Mouse (Mus musculus): Measurements from ENCODE around the gene Cyp4f13. TPM values are rescaled to one million over a fixed set of nuclear protein-coding genes. Genes with fewer than 3 reads are reported as not detected.

Cyp4f13 gene
- 4.3 and 7.0 TPM in 2 replicates for polyA plus RNA-seq (2016; fragmentation: Nextera tagmentation; extraction: Ambion mirVana)

DNA sequence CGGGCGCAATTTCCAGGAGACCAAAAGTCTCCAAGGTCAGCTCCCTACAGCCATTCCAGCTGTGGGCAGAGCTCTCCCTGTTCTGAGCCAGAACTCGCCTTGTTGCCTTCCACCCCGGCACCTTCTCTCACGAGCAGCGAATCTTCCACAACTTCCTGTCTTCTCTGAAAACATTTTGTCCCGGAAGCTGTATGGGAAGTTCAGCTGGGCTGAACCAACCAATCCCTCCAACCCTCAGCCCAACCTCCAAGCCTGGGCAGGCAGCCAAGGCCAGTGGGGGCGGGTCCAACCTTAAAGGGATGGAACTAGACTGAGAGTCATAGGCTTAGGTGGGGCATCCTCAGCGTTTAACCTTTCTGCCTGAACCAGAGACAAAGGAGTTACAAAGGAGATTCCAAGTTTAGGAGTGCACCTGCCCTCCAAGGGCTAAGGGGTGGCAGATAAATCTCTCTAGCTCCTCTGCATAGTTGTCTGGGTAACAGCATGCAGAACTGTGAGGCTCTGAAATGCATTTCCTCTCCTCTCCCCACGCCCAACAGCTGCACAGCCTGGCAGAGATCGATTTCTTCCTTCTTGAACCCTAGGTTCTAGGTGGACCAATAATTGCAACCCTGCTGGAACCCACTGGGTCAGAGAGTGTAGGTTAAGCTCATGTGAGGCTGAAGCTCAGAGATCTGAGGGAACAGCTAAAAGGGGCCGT, at the start of gene Cyp4f13:
Cyp4f13 (minus strand) TSS at position 188 of the 700 bp plus-strand sequence.
- 45% methylated on average over 12 of the region's 12 CpGs for WGBS
- H3K9me3 ChIP-seq = no peaks in the 10 kb centered on the region
- ATAC-seq (ENCODE audit: low FRiP score) = peak; percentile 65; the same call in 1 of the 2 replicates
- no peak within 1 kb of the TSS for H3K27ac ChIP-seq
- H3K4me3 ChIP-seq (replicated peaks) = peak within 1 kb of the TSS; percentile 40
- peak within 1 kb of the TSS; percentile 21; the same call in 1 of the 2 replicates for H3K9ac ChIP-seq
- peaks cover 5% of the 10 kb centered on the region; the same call in 1 of the 2 replicates for H3K4me1 ChIP-seq
- H3K36me3 ChIP-seq (replicated peaks) = no peaks in the 10 kb centered on the region
- H3K27me3 ChIP-seq = no peaks in the 10 kb centered on the region
- peak within 1 kb of the TSS; percentile 49 for H3K4me2 ChIP-seq

DNA sequence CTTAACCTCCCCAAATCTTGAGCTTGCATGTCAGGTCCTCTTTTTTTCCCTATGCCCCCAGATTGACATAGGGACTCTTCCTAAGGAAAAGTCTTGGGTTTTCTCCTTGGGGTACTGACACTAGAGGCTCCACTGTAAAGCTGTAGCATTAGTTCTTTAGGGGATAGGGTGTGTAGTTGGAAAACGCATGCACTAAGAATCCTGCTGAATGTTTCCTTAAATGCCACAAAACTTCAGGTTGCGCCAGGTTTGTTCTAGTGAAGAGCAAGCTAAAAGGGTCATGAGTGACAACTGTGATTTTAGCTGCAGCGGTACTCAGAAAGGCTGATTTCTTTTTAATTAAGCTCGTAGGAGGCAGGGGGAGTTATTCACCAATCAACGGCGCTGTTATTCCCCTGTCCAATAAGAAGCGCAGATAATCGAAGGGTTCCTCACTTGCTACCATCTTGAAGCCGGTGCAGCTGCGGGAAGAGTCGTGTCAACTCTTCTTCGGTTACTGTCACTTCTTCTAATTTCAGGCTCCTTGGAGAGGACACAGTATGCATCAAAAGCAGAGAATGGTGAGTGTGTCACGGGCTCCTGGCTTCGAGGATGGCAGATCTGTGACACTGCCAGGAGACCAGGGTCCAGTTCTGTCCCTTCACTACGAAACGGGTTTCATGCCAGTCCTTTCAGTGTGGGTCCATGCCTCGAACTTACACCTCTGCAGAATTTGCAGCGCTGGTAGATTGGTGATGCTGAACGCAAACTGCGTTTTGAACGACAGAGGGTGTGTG, 45.7 kb upstream of the Cyp4f13 start, which contains the start of gene Zfp952:
Zfp952 (plus strand) TSS at position 431 of the 776 bp plus-strand sequence.
- Histone ChIP-seq H3K4me2 (peak within 1 kb of the TSS; percentile 78), H3K27ac (peak within 1 kb of the TSS; percentile 78), H3K4me1 (peaks cover 12% of the 10 kb centered on the region), H3K9ac (peak within 1 kb of the TSS; percentile 72), H3K9me3 (no peaks in the 10 kb centered on the region), H3K36me3 (replicated peaks) (peaks cover 19% of the 10 kb centered on the region), H3K4me3 (replicated peaks) (peak within 1 kb of the TSS; percentile 60), H3K27me3 (no peaks in the 10 kb centered on the region)
- peak; percentile 97 for ATAC-seq (ENCODE audit: low FRiP score)
- under 1% methylated on average over 21 of the region's 21 CpGs for WGBS

DNA sequence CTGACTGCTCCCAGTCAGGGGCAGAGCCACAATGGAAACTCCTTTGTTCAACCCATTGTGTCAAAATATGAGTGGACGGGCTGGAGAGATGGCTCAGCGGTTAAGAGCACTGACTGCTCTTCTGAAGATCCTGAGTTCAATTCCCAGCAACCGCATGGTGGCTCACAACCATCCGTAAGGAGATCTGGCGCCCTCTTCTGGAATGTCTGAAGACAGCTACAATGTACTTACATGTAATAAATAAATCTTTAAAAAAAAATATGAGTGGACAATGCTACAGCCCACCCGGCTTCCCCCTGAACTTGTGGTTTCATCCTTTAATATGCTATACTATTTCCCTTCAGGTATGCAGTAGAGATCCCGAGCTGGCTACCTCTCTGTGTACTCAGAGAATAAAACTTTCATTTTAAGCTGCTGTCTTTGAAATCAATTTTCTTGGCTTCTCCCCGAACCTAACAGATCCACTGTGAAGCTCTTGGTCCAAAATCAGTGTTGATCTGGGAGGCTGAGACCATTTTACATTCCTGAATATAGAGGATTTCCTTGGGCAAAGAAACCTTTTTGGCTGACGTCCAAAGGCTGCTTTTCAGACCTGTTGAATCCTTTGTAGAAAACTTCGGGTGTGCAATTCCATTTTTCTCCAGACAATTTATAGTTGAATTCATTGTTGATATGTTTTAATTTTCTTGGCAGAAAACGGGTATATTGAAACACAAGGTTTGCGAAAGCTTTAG, 44.9 kb upstream of the Cyp4f13 start:
- peaks cover 19% of the 10 kb centered on the region for H3K36me3 ChIP-seq (replicated peaks)
- no peak for ATAC-seq (ENCODE audit: low FRiP score)

DNA sequence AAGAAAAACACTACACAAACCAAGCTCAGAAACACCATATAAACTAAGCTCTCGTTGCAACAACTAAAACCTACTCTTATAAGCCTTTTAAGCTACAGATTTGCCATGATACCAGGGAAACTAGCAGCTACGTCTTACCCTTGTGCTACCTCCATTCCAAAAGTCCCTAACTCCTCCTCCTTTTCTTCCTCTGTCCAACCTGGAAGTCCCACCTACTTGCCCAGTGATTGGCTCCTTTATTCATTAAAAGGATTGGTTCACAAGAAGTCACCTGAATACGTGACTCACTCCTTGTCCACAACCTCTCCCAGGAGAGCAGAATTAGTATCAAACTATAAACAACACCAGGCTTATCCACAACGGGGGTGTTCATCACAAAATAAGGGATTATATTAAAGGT, 39.1 kb upstream of the Cyp4f13 start:
- Histone ChIP-seq H3K9me3 (no peaks in the 10 kb centered on the region), H3K4me3 (replicated peaks) (no peak overlapping the region), H3K36me3 (replicated peaks) (no peaks in the 10 kb centered on the region), H3K9ac (no peak overlapping the region), H3K4me2 (no peak overlapping the region), H3K27ac (no peak overlapping the region), H3K4me1 (no peaks in the 10 kb centered on the region), H3K27me3 (no peaks in the 10 kb centered on the region)
- 76% methylated on average over 4 of the region's 4 CpGs for WGBS
- ATAC-seq (ENCODE audit: low FRiP score) = no peak

More for the DNA sequence above, 44.9 kb upstream of the Cyp4f13 start:
- Histone ChIP-seq H3K9me3 (no peaks in the 10 kb centered on the region), H3K4me2 (peak overlapping the region; percentile 78), H3K4me3 (replicated peaks) (peak overlapping the region; percentile 60), H3K9ac (peak overlapping the region; percentile 72; the same call in 1 of the 2 replicates), H3K27ac (0 out of 2 replicates have a peak overlapping the region, but pooled peaks have one; percentile 36), H3K27me3 (no peaks in the 10 kb centered on the region), H3K4me1 (peaks cover 12% of the 10 kb centered on the region)
- WGBS = 68% methylated on average over 12 of the region's 12 CpGs

- Histone ChIP-seq H3K9ac (no peak overlapping the region), H3K27me3 (no peaks in the 10 kb centered on the region), H3K36me3 (replicated peaks) (peaks cover 42% of the 10 kb centered on the region), H3K27ac (no peak overlapping the region), H3K4me3 (replicated peaks) (no peak overlapping the region), H3K4me2 (no peak overlapping the region), H3K9me3 (no peaks in the 10 kb centered on the region), H3K4me1 (no peaks in the 10 kb centered on the region)
- WGBS = 93% methylated on average over 4 of the region's 4 CpGs
- no peak for ATAC-seq (ENCODE audit: low FRiP score)
These were observed 34.2 kb upstream of the Cyp4f13 start for GRCm38 (mm10) chr17:32981361-32981760.

GRCm38 (mm10) chr17:32965623-32966290, 18.6 kb upstream of the Cyp4f13 start, which contains the start of gene Zfp472:
Gene Zfp472, plus strand, starts transcription at chr17:32965814.
- peak within 1 kb of the TSS; percentile 70 for H3K9ac ChIP-seq
- H3K4me1 ChIP-seq = peaks cover 17% of the 10 kb centered on the region
- peak within 1 kb of the TSS; percentile 86 for H3K27ac ChIP-seq
- WGBS = 0% methylated on average over 33 of the region's 33 CpGs
- no peaks in the 10 kb centered on the region for H3K36me3 ChIP-seq (replicated peaks)
- peak; percentile 100 for ATAC-seq (ENCODE audit: low FRiP score)
- peaks cover 3% of the 10 kb centered on the region; the same call in 1 of the 2 replicates for H3K27me3 ChIP-seq
- H3K4me3 ChIP-seq (replicated peaks) = peak within 1 kb of the TSS; percentile 80
- peak within 1 kb of the TSS; percentile 82 for H3K4me2 ChIP-seq
- H3K9me3 ChIP-seq = no peaks in the 10 kb centered on the region

DNA sequence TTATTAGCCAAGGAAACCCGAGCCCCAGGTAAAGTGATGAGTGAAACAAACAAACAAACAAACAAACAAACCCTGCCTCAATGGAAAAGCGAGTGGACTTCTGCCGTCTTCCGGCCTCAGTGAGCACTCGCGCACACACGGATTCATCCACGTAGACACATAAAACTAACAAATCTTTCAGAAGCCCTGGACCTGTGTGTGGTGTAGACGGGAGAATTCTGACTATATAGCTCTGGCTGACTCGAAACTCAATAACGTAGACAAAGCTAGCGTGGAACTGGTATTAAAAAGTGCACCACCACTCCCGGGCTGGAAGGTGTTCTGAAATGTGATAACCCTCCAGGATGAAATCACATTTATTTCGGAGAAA, 18.0 kb upstream of the Cyp4f13 start:
- Histone ChIP-seq H3K9me3 (no peaks in the 10 kb centered on the region), H3K4me1 (peaks cover 17% of the 10 kb centered on the region), H3K36me3 (replicated peaks) (no peaks in the 10 kb centered on the region), H3K9ac (peak overlapping the region; percentile 70), H3K4me3 (replicated peaks) (peak overlapping the region; percentile 80), H3K27ac (0 out of 2 replicates have a peak overlapping the region, but pooled peaks have one; percentile 19), H3K4me2 (peak overlapping the region; percentile 82), H3K27me3 (peaks cover 3% of the 10 kb centered on the region; the same call in 1 of the 2 replicates)
- under 1% methylated on average over 14 of the region's 14 CpGs for WGBS
- ATAC-seq (ENCODE audit: low FRiP score) = peak; percentile 62

DNA sequence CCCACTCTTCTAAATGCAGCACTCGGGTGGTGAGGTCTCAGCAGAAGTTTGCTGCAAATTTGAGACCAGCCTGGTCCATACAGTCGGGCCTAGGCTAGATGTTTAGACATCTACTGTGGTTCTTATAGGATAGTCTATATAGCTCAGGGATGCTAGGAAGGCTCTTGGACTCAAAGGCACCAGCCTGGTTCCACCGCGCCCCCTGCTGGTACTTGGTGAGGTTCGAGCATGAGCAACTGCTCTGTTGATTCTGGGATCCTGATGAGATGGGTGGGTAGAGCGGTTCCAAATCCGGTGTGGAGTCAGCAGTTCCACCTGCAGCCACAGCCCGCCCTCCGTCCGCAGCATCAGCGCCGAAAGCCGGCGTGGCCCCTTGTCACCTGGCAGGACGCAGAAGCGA, 4.2 kb upstream of the Cyp4f13 start:
- H3K4me3 ChIP-seq (replicated peaks) = no peak overlapping the region
- no peaks in the 10 kb centered on the region for H3K9me3 ChIP-seq
- no peak overlapping the region for H3K4me2 ChIP-seq
- no peaks in the 10 kb centered on the region for H3K36me3 ChIP-seq (replicated peaks)
- no peak for ATAC-seq (ENCODE audit: low FRiP score)
- no peak overlapping the region for H3K27ac ChIP-seq
- no peak overlapping the region for H3K9ac ChIP-seq
- 27% methylated on average over 16 of the region's 16 CpGs for WGBS
- peaks cover 5% of the 10 kb centered on the region; the same call in 1 of the 2 replicates for H3K4me1 ChIP-seq
- H3K27me3 ChIP-seq = no peaks in the 10 kb centered on the region

DNA sequence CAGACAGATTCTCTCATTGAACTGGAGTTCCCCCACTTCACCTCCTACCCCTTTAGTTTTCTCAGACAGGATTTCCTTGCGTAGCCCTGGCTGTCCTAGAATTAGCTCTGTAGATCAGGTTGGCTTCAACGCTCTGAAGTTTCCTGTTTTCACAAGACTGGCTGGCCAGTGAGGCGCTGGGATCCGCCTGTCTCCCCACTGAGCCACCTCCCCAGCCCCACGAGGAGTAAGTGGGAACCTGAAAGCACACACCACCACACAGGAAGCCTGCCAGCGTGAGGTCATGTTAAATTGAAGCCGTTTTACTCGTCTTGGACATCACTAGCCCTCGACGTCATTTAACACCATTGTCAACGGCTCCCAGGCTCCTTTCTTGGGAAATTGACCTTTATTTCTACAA, 3.8 kb upstream of the Cyp4f13 start:
- ATAC-seq (ENCODE audit: low FRiP score) = no peak
- H3K27ac ChIP-seq = no peak overlapping the region
- WGBS = 82% methylated on average over 11 of the region's 11 CpGs

GRCm38 (mm10) chr17:32950136-32950535, 2.9 kb upstream of the Cyp4f13 start:
- Histone ChIP-seq H3K36me3 (replicated peaks) (no peaks in the 10 kb centered on the region), H3K4me2 (no peak overlapping the region), H3K4me1 (peaks cover 5% of the 10 kb centered on the region; the same call in 1 of the 2 replicates), H3K9ac (no peak overlapping the region), H3K9me3 (no peaks in the 10 kb centered on the region), H3K27ac (no peak overlapping the region), H3K27me3 (no peaks in the 10 kb centered on the region), H3K4me3 (replicated peaks) (no peak overlapping the region)
- 86% methylated on average over 3 of the region's 3 CpGs for WGBS
- no peak for ATAC-seq (ENCODE audit: low FRiP score)

More for the DNA sequence above, 3.8 kb upstream of the Cyp4f13 start:
- Histone ChIP-seq H3K9ac (no peak overlapping the region), H3K4me3 (replicated peaks) (no peak overlapping the region), H3K4me1 (peaks cover 5% of the 10 kb centered on the region; the same call in 1 of the 2 replicates), H3K27me3 (no peaks in the 10 kb centered on the region), H3K36me3 (replicated peaks) (no peaks in the 10 kb centered on the region), H3K9me3 (no peaks in the 10 kb centered on the region), H3K4me2 (no peak overlapping the region)

DNA sequence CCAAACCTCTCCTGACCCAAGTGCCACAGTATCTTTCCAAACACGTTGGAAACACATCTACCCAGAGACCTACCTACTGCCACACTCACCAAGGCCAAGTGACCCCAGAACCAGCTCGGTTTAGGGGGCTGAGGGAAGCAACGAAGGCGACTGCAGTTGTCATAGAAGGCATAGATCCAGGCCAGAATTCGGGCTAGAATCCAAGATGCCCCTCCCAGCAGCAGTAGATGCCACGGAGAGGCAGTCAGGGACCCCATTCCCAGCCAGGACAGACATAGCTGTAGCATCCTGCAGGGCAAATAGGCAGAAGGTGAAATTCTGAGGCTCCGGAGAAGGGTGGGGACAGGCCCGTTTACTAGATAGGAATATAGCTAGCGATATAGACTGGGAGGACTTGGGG, 486 bp downstream of the Cyp4f13 start:
- no peak for ATAC-seq (ENCODE audit: low FRiP score)

More for the DNA sequence above, 486 bp downstream of the Cyp4f13 start:
- Histone ChIP-seq H3K9me3 (no peaks in the 10 kb centered on the region), H3K4me2 (peak overlapping the region; percentile 49), H3K27me3 (no peaks in the 10 kb centered on the region; the same call in 1 of the 2 replicates), H3K27ac (no peak overlapping the region), H3K36me3 (replicated peaks) (no peaks in the 10 kb centered on the region), H3K4me3 (replicated peaks) (peak overlapping the region; percentile 40), H3K4me1 (peaks cover 5% of the 10 kb centered on the region; the same call in 1 of the 2 replicates), H3K9ac (peak overlapping the region; percentile 21; the same call in 1 of the 2 replicates)
- WGBS = 71% methylated on average over 9 of the region's 9 CpGs

Data from forebrain, embryonic 12.5 days (tissue).